ENCODE assay signal across 8 mouse cellular contexts in the genomic region with DNA sequence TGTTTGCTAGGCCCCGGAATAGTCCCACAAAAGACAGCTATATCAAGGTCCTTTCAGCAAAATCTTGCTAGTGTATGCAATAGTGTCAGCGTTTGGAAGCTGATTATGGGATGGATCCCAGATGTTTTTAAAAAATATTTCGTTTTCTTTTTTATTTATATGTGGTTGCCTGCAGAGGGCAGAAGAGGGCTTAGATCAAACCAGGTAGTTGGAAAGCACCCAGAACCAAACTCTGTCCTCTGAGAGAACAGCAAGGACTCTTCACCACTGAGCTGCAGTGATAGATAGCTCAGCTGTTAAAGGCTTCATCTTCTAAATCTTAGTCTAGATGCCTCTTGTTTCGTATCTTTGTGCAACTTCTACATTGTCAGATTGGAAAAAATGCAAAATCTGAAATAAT. TPM values are rescaled to one million over a fixed set of nuclear protein-coding genes. Genes with fewer than 3 reads are reported as not detected.
DNase-seq lines count a peak whose midpoint lies in the region; ATAC-seq and TF ChIP-seq lines count a peak whose summit lies in the region.

No protein-coding gene starts in this region.

- no peak for TF ChIP-seq POLR2A in brain, embryonic 14.5 days (IDR thresholded peaks at IDR 0.05; ENCODE audit: borderline replicate concordance, extremely low read depth, insufficient read depth, insufficient read length, poor library complexity, severe bottlenecking)

- intact Hi-C loops in left cerebral cortex, postnatal 14 days (cut with DNase I), result no loop called here
- intact Hi-C loops in left cerebral cortex, postnatal 36 days (cut with DNase I), result loop anchor here (10.0 kb wide), 1 partner anchor 136 kb away; no protein-coding TSS in a partner anchor

- ATAC-seq in inflammation-experienced regulatory T-cells, adult 6 months, result no peak

- peak; percentile 33 for DNase-seq in adrenal gland, adult 2 months
- no peak for DNase-seq in adrenal gland, adult 8-10 months
- peak; percentile 20 to 27 for DNase-seq in left cerebral cortex, postnatal 14 days (ENCODE audit: low spot score in 2 of 2)
- DNase-seq in left cerebral cortex, postnatal 36 days (ENCODE audit: low spot score in 2 of 2), result no peak
- DNase-seq in brain, embryonic 14.5 days (ENCODE audit: low read depth), result peak; percentile 46
- peak; percentile 23 for DNase-seq in lung, postnatal 36 days
- DNase-seq in cerebellum, postnatal 36 days, result no peak

- TF ChIP-seq CTCF in brain, embryonic 14.5 days (IDR thresholded peaks at IDR 0.05; ENCODE audit: borderline replicate concordance, extremely low read depth, insufficient read depth, insufficient read length), result peak; percentile 21; the same call in 1 of the 2 replicates

RNA-seq across cellular contexts. Expression of a gene that starts 35.9 kb away (rescaled TPM):
- 10 to 100 TPM; 25.7 to 34.7 TPM for total RNA-seq in adrenal gland, adult 2 months (2021)
- 13.7 and 16.6 TPM in 2 replicates for polyA plus RNA-seq in adrenal gland, adult 2 months (2012; rRNA removed)
- total RNA-seq in adrenal gland, adult 8-10 months (2022), result 10 to 100 TPM; 25.7 to 39.8 (median 34.8) TPM
- 10 to 100 TPM; 62.2 to 81.1 TPM for total RNA-seq in left cerebral cortex, postnatal 14 days (2021)
- total RNA-seq in left cerebral cortex, postnatal 36 days (2021), result 10 to 100 TPM; 56.8 to 61.5 TPM
- polyA plus RNA-seq in brain, embryonic 14.5 days (2012; rRNA removed), result 43.0 and 45.4 TPM in 2 replicates
- 10 to 100 TPM in 2 of 3 experiments, 1 to 10 TPM in 1; 9.3 to 12.4 (median 12.2) TPM for polyA plus RNA-seq in inflammation-experienced regulatory T-cells, adult 6 months (2017; shearing (Covaris generic))

RNA-seq across cellular contexts. Expression of a gene that starts 36.0 kb away (rescaled TPM):
- total RNA-seq in adrenal gland, adult 2 months (2021), result 10 to 100 TPM; 57.0 to 68.5 TPM
- polyA plus RNA-seq in adrenal gland, adult 2 months (2012; rRNA removed), result 34.4 and 37.4 TPM in 2 replicates
- 10 to 100 TPM; 53.2 to 85.3 (median 66.5) TPM for total RNA-seq in adrenal gland, adult 8-10 months (2022)
- total RNA-seq in left cerebral cortex, postnatal 14 days (2021), result 100 to 1,000 TPM; 186 to 202 TPM
- total RNA-seq in left cerebral cortex, postnatal 36 days (2021), result 100 to 1,000 TPM; 157 to 160 TPM
- 19.2 and 26.4 TPM in 2 replicates for polyA plus RNA-seq in brain, embryonic 14.5 days (2012; rRNA removed)
- 10 to 100 TPM; 18.2 to 19.0 (median 18.6) TPM for polyA plus RNA-seq in inflammation-experienced regulatory T-cells, adult 6 months (2017; shearing (Covaris generic))

Comparison
In these comparisons a context has a peak if more than half of its experiments do, and no peak if none do; other contexts are left out.
1. DNase-seq: peak in adrenal gland, adult 2 months (single experiment), left cerebral cortex, postnatal 14 days (2 of 2), brain, embryonic 14.5 days (single experiment) and lung, postnatal 36 days (single experiment); none in adrenal gland, adult 8-10 months (single experiment), left cerebral cortex, postnatal 36 days (0 of 2) and cerebellum, postnatal 36 days (0 of 2).